Mouse (Mus musculus): ENCODE measurements at regions not wholly inside any gene's neighbourhood (a gene's known extent, or its start where the extent isn't known, plus 50 kb on each side); places are given as distances from the start of the nearest gene placed in this dataset.

DNA sequence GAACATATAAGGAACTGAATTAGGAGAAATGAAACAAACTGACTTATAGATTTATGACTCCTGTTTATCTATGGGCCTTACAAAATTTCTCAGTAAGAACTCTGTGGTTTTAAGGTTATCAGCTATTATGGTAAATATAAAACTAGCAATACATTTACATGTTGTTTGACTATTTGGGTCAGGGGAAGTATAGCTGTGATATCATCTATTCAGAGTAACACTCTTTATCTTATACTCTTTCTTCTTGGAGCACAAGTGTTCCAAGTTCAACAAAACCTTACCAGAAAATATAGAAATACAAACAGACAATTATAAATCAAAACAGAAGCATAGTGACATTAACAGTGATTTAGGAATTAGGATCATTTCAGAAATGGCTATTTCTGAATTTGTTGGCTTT lies 383.6 kb downstream of the Casp12 start:
- no peak for DNase-seq

DNA sequence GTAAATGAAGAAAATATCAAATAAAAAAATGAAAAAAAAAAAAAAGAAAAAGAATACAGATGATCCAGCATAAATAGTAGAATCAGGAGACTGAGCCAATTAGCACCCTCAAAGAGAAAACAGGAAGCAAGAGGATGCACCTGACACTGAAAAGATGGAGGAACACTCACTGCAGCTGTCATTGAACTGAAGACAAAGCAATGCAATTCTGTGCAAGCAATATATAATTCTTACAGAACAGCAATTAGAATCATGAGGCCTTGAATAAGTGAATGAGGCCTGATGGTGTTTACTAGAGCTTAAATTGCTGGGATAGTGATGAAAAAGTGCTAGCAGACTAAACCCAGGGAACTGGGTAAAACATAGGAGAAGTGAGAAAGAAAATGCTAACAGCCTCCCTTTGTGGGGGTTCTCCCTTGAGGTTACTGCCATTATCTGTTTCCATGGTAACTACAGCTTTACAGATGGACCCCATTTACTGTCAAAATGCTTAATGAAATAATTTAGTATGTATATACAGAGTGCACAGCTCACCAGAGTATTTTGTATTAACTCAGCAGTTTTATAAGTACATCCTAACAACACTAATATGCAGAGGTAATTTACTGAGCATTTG lies 407.6 kb downstream of the Casp12 start:
- DNase-seq = no peak

DNA sequence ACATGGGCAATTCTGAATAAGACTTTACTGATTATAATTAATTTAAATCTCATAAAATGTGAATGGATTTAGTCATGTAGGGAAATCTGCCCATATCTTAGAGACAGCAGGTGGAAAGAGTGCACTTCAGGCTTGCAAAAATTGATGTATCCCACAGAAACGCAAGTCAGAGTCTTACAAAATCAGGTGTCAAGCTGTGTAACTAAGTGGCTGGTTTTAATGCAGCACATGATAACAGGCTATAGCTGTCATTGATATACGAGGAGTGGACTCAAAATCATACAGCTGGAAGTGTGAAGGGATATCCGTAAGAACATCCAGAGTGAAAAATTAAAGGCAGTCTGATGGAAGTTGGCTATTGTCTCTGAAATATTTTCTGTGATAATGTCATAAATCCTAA lies 408.6 kb downstream of the Casp12 start:
- DNase-seq = no peak

DNA sequence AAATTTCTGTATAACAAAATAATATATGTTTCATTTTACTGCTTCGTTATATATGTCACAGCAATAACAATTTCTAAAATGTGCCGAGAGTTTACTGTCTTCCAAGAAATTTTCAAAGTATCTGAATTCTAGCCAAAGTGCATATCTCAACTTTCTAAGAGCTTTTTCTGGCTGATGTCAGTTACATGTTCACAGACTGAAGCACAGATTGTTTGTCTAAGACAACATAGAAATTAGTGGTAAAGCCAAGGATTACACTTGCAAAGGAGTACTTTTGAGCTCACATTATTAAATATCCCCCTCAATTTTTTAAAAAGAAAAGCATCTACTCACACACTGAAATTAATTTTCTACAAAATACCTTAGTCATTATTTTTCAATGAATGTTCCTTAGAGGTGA lies 407.2 kb upstream of the Pdgfd start:
- DNase-seq = no peak

DNA sequence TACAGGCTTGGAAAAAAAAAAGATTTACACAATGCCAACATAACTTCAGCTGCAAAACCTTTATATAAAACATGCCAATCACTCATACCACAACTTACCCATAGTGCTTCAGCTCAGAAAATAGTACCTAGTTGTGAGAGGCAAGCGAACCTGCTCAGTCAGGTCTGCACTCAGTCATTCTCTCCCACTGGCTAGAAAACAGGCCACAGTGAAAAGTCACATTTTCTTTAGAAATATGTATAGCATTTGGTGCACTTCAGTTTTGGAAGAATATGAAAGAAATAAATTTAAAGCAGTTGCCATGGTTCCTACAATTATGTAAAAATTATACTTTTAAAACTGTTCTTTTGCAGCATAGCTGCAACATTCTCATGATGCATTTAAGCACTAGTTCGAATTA lies 398.5 kb upstream of the Pdgfd start:
- DNase-seq = no peak

DNA sequence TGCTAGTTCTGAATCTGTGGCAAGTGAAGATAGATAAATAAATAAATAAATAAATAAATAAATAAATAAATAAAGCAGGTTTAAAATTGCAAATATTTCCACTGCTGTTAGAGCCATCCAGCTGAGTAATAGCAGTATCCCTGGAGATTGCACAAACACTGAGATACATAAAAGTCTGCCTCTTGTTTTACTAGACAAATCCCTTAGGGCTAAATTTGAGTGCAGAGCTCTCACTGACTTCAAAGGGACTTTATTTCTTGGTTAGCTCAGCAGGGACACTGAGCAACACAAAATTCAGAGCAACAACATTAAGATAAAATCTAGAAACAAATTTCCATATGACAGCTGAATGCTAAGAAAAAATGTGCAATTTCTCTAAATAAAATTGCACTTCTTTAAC lies 397.2 kb upstream of the Pdgfd start:
- DNase-seq = no peak

Measured in kidney, adult 8-10 months (tissue).